Mouse (Mus musculus): ENCODE data around the gene Atoh8.

Gene Atoh8

GRCm38 (mm10) chr6:72227665-72228265 is 7.6 kb downstream of the Atoh8 start:
- no peak for DNase-seq (ENCODE audit: low spot score)

DNA sequence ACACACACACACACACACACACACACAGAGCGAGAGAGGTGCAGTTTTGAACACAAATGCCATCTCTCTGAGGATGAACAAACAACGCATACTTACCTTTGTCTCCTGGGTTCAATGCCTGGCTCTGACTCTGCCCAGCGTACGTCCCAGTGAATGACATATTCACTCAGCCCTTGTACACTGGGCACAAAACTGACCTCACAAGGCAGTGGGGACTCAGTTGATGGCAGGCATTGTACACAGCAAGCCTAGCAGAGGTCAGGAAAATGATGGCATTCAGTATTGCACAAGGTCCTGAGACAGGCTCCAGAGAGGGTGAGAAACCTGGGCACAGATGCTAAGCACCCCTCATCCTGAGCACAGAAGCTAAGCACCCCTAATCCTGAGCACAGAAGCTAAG is 8.4 kb downstream of the Atoh8 start:
- DNase-seq (ENCODE audit: low spot score), result no peak

GRCm38 (mm10) chr6:72225686-72226085 is 9.7 kb downstream of the Atoh8 start:
- DNase-seq (ENCODE audit: low spot score), result no peak

- DNase-seq (ENCODE audit: low spot score), result no peak
Observed at GRCm38 (mm10) chr6:72223892-72224291, 11.5 kb downstream of the Atoh8 start.

- no peak for DNase-seq (ENCODE audit: low spot score)
Observed at GRCm38 (mm10) chr6:72222876-72223275, 12.5 kb downstream of the Atoh8 start.

DNA sequence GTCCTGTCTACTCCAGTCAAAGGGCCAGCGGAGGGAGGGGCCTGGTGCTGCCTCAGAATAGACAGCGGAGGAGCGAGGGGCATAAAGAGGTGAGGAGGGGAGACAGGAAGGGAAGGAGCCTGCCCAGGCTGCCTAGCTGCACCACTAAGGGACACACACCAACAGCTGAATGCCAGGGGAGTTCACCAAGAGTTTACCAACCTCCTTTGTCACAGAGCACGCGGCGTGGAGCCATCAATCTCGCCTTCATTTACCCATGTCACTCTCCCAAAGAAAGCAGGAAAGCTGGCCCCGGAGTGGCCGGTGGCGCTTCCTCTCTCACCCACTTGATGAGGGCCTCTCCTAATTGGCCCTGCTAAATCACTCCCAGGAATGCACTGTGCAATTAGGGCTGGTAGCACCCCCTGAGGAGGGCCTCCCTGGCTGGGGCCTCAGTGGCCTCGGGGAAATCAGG is 13.1 kb downstream of the Atoh8 start:
- DNase-seq (ENCODE audit: low spot score), result no peak

DNA sequence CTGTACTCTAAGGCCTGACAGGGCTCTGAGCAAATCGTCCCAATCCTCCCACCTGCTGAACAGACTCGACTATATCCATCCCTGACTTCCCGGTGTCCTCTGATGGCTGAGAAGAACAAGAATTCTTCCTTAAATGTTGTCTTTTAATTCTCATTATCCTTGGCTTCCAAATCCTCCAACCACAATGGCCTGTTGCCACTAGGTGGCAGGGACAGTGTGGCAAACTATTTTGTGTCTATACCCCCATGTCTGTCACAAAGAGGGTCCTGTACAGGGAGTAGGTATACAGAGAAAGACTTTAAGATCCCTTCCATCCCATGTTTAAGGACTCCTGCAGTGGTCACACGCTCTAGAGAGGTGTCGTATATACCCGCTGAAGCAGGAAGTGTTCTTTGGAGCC is 14.1 kb downstream of the Atoh8 start:
- DNase-seq (ENCODE audit: low spot score), result no peak

DNA sequence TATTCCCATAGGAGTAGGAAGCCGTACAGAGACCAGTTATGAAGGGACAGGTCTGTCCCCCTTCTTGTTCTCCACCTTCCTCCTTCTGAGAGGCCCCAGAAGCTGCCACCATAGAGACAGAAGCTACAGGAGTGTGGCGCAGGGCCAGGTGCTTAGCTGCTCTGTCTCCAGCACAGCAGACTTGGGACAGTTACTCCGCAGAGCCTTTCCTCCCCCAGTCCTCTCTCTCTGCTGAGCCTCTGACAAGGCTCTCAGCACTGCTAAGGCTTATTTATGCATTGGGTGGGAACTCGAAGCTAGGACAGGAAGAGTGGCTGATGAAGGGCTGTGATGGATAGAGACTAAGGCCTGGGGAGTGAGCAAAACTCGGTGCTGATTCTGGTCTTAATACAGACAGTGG is 15.8 kb downstream of the Atoh8 start:
- DNase-seq (ENCODE audit: low spot score), result no peak

- no peak for DNase-seq (ENCODE audit: low spot score)
Observed at GRCm38 (mm10) chr6:72218281-72218680, 17.1 kb downstream of the Atoh8 start.

DNA sequence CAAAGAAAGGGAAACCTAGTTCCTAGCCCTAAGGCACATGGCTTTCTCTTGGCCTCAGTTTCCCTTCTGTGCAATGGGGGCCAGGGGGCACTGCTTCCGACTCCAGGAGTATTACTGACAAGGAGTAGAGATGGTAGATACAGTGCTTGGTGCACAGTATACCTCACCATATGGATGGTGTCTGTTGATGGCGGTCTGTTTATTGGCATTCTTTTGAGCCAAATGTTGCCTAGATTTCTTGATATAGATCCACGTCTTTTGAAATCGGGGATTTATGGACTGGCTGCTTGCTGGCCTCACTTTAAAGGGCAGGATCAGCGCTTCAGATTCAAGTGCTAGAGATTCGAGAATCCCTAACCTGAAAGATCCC is 18.0 kb downstream of the Atoh8 start:
- no peak for DNase-seq (ENCODE audit: low spot score)

DNA sequence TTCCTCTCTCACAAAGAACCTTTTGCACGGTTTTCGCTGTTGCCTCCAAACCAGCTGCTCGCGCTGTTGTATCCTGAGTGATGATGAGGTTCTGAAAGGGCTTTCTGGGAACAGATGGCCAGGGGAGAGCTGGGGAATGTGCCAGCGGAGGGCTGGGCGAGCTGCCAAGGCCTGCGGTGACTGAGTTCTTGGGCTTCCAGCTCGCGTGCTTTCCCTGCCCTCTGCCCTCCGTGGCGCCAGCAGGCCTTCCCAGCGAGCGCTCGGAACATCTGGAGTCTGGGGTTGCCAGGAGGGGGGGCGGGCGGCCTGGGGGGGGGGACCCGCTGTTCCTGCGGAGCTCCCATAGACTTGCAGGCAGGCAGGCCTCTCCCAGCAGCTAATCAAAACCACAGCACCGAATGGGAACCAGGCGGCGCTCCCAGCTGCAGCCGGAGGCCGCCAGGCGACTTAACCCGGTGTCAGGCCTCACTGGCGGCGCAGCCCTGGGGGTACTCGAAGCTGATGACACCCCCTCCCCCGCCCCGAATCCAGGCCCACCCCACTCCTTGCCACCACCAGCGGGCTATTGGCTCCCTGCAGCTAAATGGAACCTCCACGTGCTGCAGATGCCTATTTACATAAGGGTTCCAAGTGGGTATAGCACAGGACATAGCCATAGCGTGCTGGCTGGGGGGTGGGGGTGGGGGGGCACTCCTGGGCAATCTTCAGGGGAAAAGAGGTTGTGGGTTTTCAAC is 18.5 kb downstream of the Atoh8 start:
- peak; percentile 94 for DNase-seq (ENCODE audit: low spot score)

GRCm38 (mm10) chr6:72215582-72215981 is 19.8 kb downstream of the Atoh8 start:
- no peak for DNase-seq (ENCODE audit: low spot score)

DNA sequence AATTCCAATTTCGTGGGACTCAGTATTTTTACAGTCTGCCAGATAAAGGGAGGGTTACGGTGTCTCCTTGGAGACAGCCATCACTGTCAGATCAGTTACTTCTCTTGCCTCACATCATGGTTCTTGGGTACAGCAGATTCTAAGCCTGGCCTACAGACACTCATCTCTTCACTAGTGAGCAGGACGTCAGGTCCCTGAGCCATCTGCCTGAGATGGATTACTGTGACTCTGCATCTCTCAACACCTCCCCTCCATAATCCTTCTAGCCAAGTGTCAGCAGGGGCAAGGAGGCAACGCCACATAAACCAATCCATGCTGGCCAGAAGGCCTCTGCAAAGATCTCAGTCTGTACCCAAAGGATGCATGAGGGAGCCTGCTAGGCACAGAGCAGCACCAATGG is 24.0 kb downstream of the Atoh8 start:
- no peak for DNase-seq (ENCODE audit: low spot score)

GRCm38 (mm10) chr6:72210823-72211222 is 24.6 kb downstream of the Atoh8 start:
- no peak for DNase-seq (ENCODE audit: low spot score)

GRCm38 (mm10) chr6:72209738-72210137 is 25.6 kb downstream of the Atoh8 start:
- no peak for DNase-seq (ENCODE audit: low spot score)

DNA sequence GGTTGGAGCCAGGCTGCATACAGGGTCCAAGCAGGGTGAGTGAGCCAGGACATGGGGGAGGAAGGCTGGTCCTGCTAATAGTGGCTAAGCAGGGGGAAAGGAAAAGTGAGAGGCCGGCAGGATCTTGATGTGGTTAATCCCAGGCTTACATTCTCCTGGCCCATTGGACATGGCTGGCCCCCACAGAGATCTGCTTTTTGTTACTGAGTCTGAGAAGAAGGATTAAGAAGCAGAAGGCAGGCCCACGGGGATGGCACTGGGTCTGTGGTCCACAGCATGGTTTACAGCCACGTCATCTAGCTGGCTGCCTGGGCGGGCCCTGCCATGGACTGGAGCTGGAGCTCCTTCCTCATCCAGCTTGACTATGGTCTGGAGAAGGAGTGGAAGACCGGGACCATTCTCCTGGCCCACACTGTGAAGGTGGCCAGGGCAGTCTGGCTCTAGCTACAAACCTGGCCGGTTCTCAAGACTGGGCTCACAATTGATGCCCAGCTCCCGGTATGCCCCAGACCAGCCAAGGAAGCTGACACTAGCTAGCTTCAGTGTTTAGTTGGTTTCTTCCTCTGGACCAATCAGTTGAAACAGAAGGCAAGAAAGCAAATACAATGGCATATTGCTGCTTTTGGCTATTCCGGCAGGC is 26.9 kb downstream of the Atoh8 start:
- no peak for DNase-seq (ENCODE audit: low spot score)

DNA sequence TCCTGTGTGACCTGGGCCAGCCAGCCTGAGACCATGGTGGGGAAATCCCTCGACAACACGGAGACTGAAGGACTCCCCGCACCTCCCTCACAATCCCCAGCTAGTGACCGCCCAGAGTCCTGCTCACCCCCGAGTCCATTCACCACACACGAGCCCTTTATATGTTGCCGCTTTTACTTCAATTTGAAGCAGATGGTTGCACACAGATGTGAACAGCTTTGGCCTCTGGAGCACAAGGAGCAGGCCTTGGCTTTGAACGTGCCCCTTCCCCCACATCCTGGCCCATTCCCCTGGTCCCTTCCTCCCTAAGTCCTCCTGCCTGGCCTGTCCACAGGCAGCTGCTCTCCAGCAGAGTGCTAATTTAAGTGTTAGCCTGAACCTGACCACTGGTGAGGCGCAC is 29.4 kb downstream of the Atoh8 start:
- DNase-seq (ENCODE audit: low spot score), result no peak

- DNase-seq (ENCODE audit: low spot score), result no peak
Observed at GRCm38 (mm10) chr6:72204858-72205257, 30.5 kb downstream of the Atoh8 start.

DNA sequence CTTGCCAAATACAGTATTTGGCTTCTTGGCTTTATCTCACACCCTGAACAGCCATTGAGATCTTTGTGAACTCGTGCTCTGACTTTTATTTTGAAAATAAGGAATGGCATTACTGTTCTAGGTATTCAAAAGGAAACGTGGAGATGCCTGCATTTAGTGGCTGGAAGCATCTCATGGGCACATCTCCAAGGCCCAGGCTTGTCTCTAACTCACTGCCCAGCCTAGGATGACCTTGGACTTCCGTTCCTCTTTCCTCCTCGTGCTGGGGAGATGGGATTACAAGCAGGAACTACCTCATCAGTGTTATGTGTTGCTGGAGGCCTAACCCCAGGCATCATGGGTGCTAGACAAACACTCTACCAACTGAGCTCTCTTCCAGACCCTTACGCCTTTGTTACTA is 32.1 kb downstream of the Atoh8 start:
- no peak for DNase-seq (ENCODE audit: low spot score)

DNA sequence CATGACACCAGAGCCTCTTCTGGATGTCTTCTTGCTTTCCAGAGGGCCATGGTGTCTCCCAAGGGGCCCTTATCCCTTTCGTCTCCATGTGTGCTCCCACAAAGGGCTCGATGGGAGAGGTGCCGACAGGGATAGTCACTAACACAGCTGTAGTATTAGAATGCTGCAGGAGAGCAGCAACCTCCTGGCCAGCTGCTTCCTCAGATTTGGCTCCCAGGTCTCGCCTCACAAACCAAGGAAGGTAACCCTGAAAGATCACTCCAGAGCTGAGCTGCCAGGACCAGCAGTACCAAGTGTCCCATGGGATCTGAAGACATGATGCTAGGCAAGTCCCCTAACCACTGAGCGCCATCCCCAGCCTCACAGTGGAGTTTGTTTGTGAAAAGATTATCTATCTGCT is 32.6 kb downstream of the Atoh8 start:
- no peak for DNase-seq (ENCODE audit: low spot score)

DNA sequence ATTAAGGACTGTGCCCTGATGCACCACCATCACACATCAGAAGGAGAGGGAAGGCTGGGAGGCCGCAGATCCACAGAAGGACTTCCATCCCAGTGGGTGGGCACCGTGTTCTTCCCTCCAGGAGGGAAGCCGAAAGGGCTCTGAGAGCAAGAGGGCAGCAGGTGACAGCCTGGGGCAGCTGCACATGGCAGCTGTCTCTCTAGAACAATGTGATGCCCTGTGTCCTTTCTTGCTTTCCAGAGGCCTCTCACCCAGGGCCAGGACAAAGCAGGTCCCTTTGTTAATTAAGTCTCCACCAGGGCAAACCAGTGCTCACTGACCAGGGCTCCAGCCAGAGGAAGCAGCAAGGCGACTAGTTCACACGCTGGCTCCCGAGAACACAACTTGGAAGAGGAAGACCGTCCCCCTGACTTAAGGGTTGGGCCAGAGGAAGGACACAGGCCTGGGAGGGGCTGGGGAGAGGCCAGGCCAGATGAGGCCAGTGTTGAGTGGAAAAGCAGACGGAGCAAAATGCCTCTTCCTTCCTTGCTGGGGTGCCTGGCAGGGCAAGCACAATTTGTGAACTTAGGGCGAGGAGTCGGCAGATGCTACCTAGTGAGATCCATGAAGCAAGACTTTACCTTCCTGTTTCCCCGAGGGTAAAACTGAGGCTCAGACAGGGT is 34.7 kb downstream of the Atoh8 start:
- DNase-seq (ENCODE audit: low spot score), result no peak

GRCm38 (mm10) chr6:72197515-72197914 is 37.9 kb downstream of the Atoh8 start:
- no peak for DNase-seq (ENCODE audit: low spot score)

DNA sequence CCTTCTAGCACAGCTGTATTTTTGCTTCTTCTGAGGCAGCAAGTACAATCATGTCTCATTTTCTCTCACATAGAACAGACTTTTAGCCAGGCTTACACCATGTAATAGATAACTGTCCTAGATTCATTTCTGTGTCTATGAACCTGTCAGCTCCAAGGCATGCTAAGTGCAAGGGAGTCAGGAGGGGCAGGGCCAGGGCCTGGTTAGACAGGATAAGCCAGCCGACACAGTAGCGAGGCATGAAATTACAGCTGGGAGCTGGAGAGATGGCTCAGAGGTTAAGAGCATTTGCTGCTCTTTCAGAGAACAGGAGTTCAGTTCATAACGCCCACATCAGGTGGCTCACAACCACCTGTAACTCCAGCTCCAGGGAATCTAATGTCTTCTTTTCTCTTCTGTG is 38.7 kb downstream of the Atoh8 start:
- DNase-seq (ENCODE audit: low spot score), result no peak

Measured in left cerebral cortex, adult 11 months (tissue).